Mouse (Mus musculus) embryonic facial prominence, embryonic 11.5 days (tissue): ENCODE results near the gene Slco1a1. TPM values are rescaled to one million over a fixed set of nuclear protein-coding genes. Genes with fewer than 3 reads are reported as not detected.
"Not testable (repeated sequence)": the region's sequence is repeated elsewhere in the genome, so short reads cannot be mapped to it uniquely, and the experiment has no call there.

ENCODE experiments used
- ATAC-seq: fragments of 200-750 bp; cut with Nextera tagmentation; replicated peaks from 2 replicates; pipeline ENCODE4 v1.8.0; 2017; ENCODE audit warnings: low read depth; ENCODE audit not compliant: insufficient number of reproducible peaks, low FRiP score, low TSS enrichment
- DNase-seq: peaks from one replicate; pipeline ENCODE4 v3.0.0-alpha.2; 2015; ENCODE audit warnings: low spot score
- H3K27ac ChIP-seq: fragments of 300-500 bp; sonication (generic); replicated peaks from 2 replicates; pipeline ENCODE4 v1.5.1; 2014; ENCODE audit warnings: mild to moderate bottlenecking, low read depth, low read length, control low read depth
- H3K27me3 ChIP-seq: fragments of 300-500 bp; sonication (generic); 2 replicates; pipeline ENCODE4 v1.6.1; 2014; ENCODE audit warnings: mild to moderate bottlenecking, low read length, moderate library complexity, mixed read lengths; ENCODE audit not compliant: control insufficient read depth, insufficient read depth
- H3K36me3 ChIP-seq: fragments of 300-500 bp; sonication (generic); replicated peaks from 2 replicates; pipeline ENCODE4 v1.6.1; 2014; ENCODE audit warnings: low read depth, mild to moderate bottlenecking, low read length, moderate library complexity, mixed read lengths; ENCODE audit not compliant: control insufficient read depth, insufficient read depth
- H3K4me1 ChIP-seq: fragments of 300-500 bp; sonication (generic); 2 replicates; pipeline ENCODE4 v1.6.1; 2014; ENCODE audit warnings: low read length, mixed read lengths; ENCODE audit not compliant: control insufficient read depth, insufficient read depth
- H3K4me2 ChIP-seq: fragments of 300-500 bp; sonication (generic); 2 replicates; pipeline ENCODE4 v1.6.1; 2014; ENCODE audit warnings: low read depth, mild to moderate bottlenecking, control low read depth, low read length, moderate library complexity
- H3K4me3 ChIP-seq: fragments of 300-500 bp; sonication (generic); 2 replicates; pipeline ENCODE4 v1.5.1; 2014; ENCODE audit warnings: low read depth, low read length, control low read depth
- H3K9ac ChIP-seq: fragments of 300-500 bp; sonication (generic); replicated peaks from 2 replicates; pipeline ENCODE4 v1.6.1; 2014; ENCODE audit warnings: mild to moderate bottlenecking, control low read depth, low read length
- H3K9me3 ChIP-seq: fragments of 300-500 bp; sonication (generic); replicated peaks from 2 replicates; pipeline ENCODE4 v1.6.1; 2016; ENCODE audit warnings: mild to moderate bottlenecking, low read length, inconsistent platforms, mixed read lengths; ENCODE audit not compliant: control insufficient read depth
- WGBS: fragments of 180-500 bp; shearing (Covaris S2); extraction: QIAGEN DNeasy Blood & Tissue Kit; methylation state at CpG from one replicate; pipeline ENCODE4 v1.1.7; 2014; 5-methylcytosine and 5-hydroxymethylcytosine counted together
- polyA plus RNA-seq: library from polyadenylated mRNA; unstranded; fragments of >200 nt; fragmentation: Nextera tagmentation; extraction: Ambion mirVana; gene quantifications from 2 replicates; pipeline ENCODE4 v1.2.1, GENCODE M21; 2014

Slco1a1 gene
- polyA plus RNA-seq, 1 experiment from 2014 or later: not detected

DNA sequence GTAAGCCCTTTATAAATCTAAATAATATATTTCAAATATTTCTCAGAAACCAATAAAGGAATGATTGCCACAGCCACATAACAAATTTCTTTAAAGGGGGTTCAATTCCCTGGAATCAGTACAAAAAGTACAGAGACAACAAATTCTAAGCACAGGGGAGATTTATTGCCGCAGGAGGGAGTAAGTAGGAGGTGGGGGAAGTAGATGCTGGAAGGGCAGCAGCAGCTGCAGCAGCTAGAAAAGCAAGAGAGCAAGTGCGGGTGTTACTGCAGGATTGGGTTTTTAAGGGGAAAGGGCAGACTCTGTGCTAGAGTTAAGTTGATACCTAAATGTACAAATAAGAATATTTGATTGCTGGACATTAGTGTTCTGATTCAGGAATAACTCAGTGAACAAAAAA lies 57.0 kb downstream of the Slco1a1 start:
- ATAC-seq: no peak
- Histone ChIP-seq H3K4me3 (no peak overlapping the region), H3K4me1 (no peaks in the 10 kb centered on the region), H3K27ac (no peak overlapping the region), H3K4me2 (no peak overlapping the region), H3K27me3 (no peaks in the 10 kb centered on the region), H3K36me3 (no peaks in the 10 kb centered on the region), H3K9me3 (no peaks in the 10 kb centered on the region), H3K9ac (no peak overlapping the region)
- no peak for DNase-seq
- WGBS: 67% methylated on average over 2 of the region's 2 CpGs

DNA sequence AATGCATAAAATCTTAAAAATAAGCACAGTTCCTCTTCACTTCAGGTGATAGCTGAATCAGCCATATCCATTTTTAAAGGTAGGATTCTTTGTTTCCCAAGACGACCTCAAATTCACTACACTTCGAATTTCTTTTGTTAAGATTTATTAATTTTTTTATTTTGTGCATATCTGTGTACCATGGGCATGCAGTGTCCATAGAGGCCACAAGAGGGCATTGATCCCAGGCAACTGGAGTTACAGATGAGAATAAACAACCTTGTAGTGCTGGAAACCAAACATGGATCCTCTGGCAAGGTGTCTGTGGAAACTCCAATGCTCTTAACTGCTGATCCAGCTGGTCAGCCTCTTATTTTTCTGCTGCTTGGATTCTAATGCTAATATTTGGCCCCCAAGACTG lies 58.5 kb downstream of the Slco1a1 start:
- ATAC-seq: no peak
- H3K4me2 ChIP-seq: no peak overlapping the region

DNA sequence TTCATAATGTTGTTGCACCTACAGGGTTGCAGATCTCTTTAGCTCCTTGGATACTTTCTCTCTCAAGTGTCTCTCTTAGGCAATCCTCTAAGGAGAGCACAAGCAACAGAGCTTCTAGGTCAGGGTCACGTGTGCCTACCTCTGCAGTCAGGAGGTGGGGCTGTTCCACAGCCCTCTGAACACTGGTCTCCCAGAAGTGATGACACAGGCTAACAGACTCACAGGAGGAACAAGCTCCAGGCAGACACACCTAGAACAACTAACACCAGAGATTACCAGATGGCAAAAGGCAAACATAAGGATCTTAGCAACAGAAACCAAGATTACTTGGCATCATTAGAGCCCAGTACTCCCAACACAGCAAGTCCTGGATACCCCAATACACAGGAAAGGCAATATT lies 64.2 kb downstream of the Slco1a1 start:
- Histone ChIP-seq H3K4me3 (no peak overlapping the region), H3K9me3 (no peaks in the 10 kb centered on the region), H3K4me2 (no peak overlapping the region), H3K36me3 (no peaks in the 10 kb centered on the region), H3K27ac (no peak overlapping the region), H3K27me3 (no peaks in the 10 kb centered on the region), H3K9ac (no peak overlapping the region), H3K4me1 (no peaks in the 10 kb centered on the region)
- 58% methylated on average over 1 of the region's 1 CpGs for WGBS
- DNase-seq: no peak
- ATAC-seq: no peak

More for the DNA sequence above, 58.5 kb downstream of the Slco1a1 start:
- Histone ChIP-seq H3K9ac (no peak overlapping the region), H3K4me3 (no peak overlapping the region), H3K36me3 (no peaks in the 10 kb centered on the region), H3K9me3 (no peaks in the 10 kb centered on the region), H3K4me1 (no peaks in the 10 kb centered on the region), H3K27ac (no peak overlapping the region), H3K27me3 (no peaks in the 10 kb centered on the region)
- 61% methylated on average over 2 of the region's 2 CpGs for WGBS
- DNase-seq: no peak

DNA sequence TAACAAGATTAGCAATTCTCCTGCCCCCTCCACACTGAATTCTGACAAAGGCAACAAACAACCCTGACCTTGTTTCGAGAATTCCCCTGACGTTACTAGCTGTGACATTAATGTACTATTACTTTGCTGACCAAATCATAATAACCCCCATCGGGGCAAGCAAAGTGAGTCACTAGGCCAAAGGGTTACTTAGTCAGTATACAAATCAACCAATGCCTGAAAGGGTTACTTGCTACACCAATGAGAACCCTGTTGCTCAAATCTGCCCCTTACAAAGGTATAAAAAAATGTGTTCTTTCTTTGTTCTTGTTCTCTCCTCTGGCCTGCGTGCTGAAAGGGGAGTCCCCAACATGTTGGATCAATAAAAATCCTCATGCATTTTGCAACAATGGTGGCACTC lies 71.0 kb downstream of the Slco1a1 start:
- not testable (repeated sequence) for H3K4me3 ChIP-seq, H3K9me3 ChIP-seq, ATAC-seq, DNase-seq, H3K9ac ChIP-seq, H3K27ac ChIP-seq, H3K36me3 ChIP-seq, H3K4me1 ChIP-seq, H3K4me2 ChIP-seq, H3K27me3 ChIP-seq
- 71% methylated on average over 4 of the region's 4 CpGs for WGBS

DNA sequence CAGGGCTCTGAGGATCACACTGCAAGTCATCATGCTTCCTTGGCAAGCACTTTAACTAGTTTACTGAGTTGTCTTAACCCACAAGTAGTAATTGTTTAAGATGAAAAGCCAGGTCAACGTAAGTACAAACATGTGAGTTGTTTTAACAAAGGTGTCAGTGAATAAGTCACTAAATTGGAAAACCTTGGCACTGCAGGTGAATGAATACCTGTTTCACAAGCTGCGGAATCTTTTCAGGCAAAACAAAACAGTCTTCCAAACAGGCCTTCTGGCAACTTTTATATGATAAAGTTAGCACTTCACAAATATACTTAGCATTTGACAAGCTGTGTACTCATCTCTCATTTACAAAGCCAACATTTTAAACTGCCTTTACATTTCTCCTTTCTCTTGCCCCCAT lies 75.1 kb downstream of the Slco1a1 start:
- ATAC-seq (no peak), DNase-seq (no peak)
- Histone ChIP-seq H3K9me3 (no peaks in the 10 kb centered on the region), H3K4me1 (no peaks in the 10 kb centered on the region), H3K27me3 (no peaks in the 10 kb centered on the region), H3K9ac (no peak overlapping the region), H3K27ac (no peak overlapping the region), H3K4me2 (no peak overlapping the region), H3K36me3 (no peaks in the 10 kb centered on the region), H3K4me3 (no peak overlapping the region)
- 83% methylated on average over 2 of the region's 2 CpGs for WGBS

DNA sequence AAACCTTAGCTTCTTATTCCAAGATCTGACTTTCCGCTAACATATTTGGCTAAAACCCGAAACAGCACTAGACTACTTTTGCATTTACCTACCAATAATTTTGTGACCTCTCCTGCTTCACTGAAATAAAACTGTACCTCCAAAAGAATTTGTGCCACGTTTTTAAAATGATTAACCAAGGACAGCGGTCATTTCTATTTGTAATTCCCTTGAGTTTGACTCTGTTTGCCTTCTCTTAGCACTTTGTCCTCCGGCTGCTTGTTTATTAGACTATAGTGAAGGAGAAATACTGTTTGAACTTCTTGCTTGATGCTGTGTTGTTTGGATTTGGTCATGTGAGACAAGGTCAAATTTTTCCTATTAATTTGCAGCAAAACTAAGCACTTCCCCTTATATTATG lies 78.0 kb downstream of the Slco1a1 start:
- Histone ChIP-seq H3K27ac (no peak overlapping the region), H3K4me1 (no peaks in the 10 kb centered on the region), H3K4me3 (no peak overlapping the region), H3K4me2 (no peak overlapping the region), H3K9me3 (no peaks in the 10 kb centered on the region), H3K36me3 (no peaks in the 10 kb centered on the region), H3K9ac (no peak overlapping the region), H3K27me3 (no peaks in the 10 kb centered on the region)
- ATAC-seq: no peak
- DNase-seq: no peak
- WGBS: 81% methylated on average over 5 of the region's 5 CpGs

DNA sequence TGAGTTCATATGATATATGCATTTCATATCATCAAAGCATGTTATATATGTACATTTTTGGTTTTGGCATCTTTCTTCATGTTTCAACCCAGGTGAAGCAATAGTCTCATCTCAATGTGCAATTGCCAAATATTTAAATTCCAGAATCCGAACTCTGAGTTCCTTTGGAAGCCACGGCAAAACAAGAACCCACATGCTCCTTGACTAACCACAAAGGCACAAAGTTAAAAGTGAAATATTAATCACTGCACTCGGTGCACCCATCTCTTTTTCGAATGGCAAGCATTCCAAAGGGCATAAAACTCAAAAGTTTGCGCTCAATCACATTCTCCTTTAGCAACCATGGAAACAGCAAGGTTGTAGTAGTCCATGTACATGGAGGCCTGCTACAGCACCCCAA lies 80.7 kb downstream of the Slco1a1 start:
- H3K9me3 ChIP-seq: no peaks in the 10 kb centered on the region
- WGBS: 90% methylated on average over 5 of the region's 5 CpGs

DNA sequence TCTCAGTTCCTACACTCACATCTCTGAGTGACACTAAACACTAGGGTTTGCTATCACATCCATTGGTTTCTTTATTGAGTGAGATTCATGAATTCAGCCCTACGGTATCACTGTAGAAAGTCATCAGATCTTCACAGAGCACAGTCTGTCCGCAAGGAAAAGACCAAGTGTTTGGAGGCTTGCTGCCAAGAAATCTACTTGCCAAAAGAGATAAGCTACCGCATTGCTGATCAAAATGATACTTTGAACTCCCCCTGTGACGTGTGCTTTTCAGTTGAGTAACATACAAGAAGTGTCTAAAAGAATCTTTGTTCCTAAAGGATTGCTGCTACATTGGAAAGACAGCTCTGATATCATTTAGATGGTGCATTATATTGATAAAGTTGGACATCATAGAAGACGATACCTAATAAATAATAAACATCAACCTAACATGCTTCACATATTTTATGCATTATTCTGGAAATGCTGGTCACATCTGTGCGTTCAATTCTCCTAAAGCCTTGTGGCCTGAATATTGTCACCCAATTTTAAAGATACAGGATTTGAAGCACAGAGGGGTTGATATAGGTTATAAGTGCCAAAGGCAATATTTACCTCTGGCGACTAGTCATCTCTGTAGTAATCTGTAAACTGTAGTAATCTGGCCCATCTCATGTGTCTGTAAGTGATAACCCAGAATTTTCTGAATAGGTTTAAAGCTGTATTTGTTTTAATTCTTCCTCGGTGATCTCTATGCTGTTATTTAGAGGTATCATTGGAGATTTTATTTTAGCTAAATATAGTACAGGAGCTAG lies 88.8 kb downstream of the Slco1a1 start:
- DNase-seq (no peak), ATAC-seq (no peak)
- Histone ChIP-seq H3K4me2 (no peak overlapping the region), H3K36me3 (no peaks in the 10 kb centered on the region), H3K27ac (no peak overlapping the region), H3K9ac (no peak overlapping the region), H3K9me3 (no peaks in the 10 kb centered on the region), H3K4me3 (no peak overlapping the region), H3K27me3 (no peaks in the 10 kb centered on the region), H3K4me1 (no peaks in the 10 kb centered on the region)
- WGBS: 88% methylated on average over 8 of the region's 8 CpGs

More for the DNA sequence above, 80.7 kb downstream of the Slco1a1 start:
- no peak overlapping the region for H3K4me3 ChIP-seq
- H3K9ac ChIP-seq: no peak overlapping the region
- no peak for ATAC-seq
- no peak overlapping the region for H3K4me2 ChIP-seq
- no peaks in the 10 kb centered on the region for H3K27me3 ChIP-seq
- DNase-seq: no peak
- H3K36me3 ChIP-seq: no peaks in the 10 kb centered on the region
- no peak overlapping the region for H3K27ac ChIP-seq
- H3K4me1 ChIP-seq: no peaks in the 10 kb centered on the region
